Mouse (Mus musculus) liver, adult (tissue): ENCODE measurements around the gene Mllt10.

Experiments
- GATA4 ChIP-seq: IDR thresholded peaks from 2 replicates; pipeline ENCODE4 v1.6.1; 2014; ENCODE audit warnings: mild to moderate bottlenecking, low read length; ENCODE audit not compliant: insufficient replicate concordance

Mllt10 gene

GRCm38 (mm10) chr2:18080182-18080860 is 25.3 kb downstream of the Mllt10 start:
- TF ChIP-seq GATA4: no peak

- no peak for TF ChIP-seq GATA4
These were observed 38.8 kb downstream of the Mllt10 start for GRCm38 (mm10) chr2:18093858-18094257.

- TF ChIP-seq GATA4: no peak
These were observed 39.3 kb downstream of the Mllt10 start for GRCm38 (mm10) chr2:18094319-18094718.

GRCm38 (mm10) chr2:18095804-18096203 is 40.8 kb downstream of the Mllt10 start:
- TF ChIP-seq GATA4: no peak

GRCm38 (mm10) chr2:18100914-18101313 is 45.9 kb downstream of the Mllt10 start:
- no peak for TF ChIP-seq GATA4

GRCm38 (mm10) chr2:18107561-18107960 is 52.5 kb downstream of the Mllt10 start:
- no peak for TF ChIP-seq GATA4

GRCm38 (mm10) chr2:18108214-18108613 is 53.2 kb downstream of the Mllt10 start:
- no peak for TF ChIP-seq GATA4

- TF ChIP-seq GATA4: no peak
These were observed 56.4 kb downstream of the Mllt10 start for GRCm38 (mm10) chr2:18111411-18111810.

- no peak for TF ChIP-seq GATA4
These were observed 61.4 kb downstream of the Mllt10 start for GRCm38 (mm10) chr2:18116432-18116831.

- no peak for TF ChIP-seq GATA4
These were observed 83.1 kb downstream of the Mllt10 start for GRCm38 (mm10) chr2:18138131-18138530.

GRCm38 (mm10) chr2:18139646-18140045 is 84.6 kb downstream of the Mllt10 start:
- TF ChIP-seq GATA4: no peak

GRCm38 (mm10) chr2:18156131-18156530 is 101.1 kb downstream of the Mllt10 start:
- TF ChIP-seq GATA4: no peak

- no peak for TF ChIP-seq GATA4
These were observed 104.4 kb downstream of the Mllt10 start for GRCm38 (mm10) chr2:18159426-18159825.

- no peak for TF ChIP-seq GATA4
These were observed 106.0 kb downstream of the Mllt10 start for GRCm38 (mm10) chr2:18160992-18161391.

GRCm38 (mm10) chr2:18165511-18165910 is 110.5 kb downstream of the Mllt10 start:
- TF ChIP-seq GATA4: no peak

GRCm38 (mm10) chr2:18169174-18169948 is 114.3 kb downstream of the Mllt10 start:
- TF ChIP-seq GATA4: no peak

- TF ChIP-seq GATA4: no peak
These were observed 120.2 kb downstream of the Mllt10 start for GRCm38 (mm10) chr2:18175234-18175633.

- no peak for TF ChIP-seq GATA4
These were observed 121.2 kb downstream of the Mllt10 start for GRCm38 (mm10) chr2:18176235-18176634.
